Mouse (Mus musculus): ENCODE data around the gene Brd1. TPM values are rescaled to one million over a fixed set of nuclear protein-coding genes. Genes with fewer than 3 reads are reported as not detected.

Gene Brd1
- polyA plus RNA-seq, 1 experiment from 2014 or later, result 8.2 TPM

GRCm38 (mm10) chr15:88704284-88704683, 29.7 kb downstream of the Brd1 start:
- Histone ChIP-seq H3K4me3 (no peak overlapping the region), H3K4me2 (no peak overlapping the region), H3K9me3 (replicated peaks) (no peaks in the 10 kb centered on the region), H3K9ac (no peak overlapping the region), H3K36me3 (peaks cover 99% of the 10 kb centered on the region), H3K27ac (no peak overlapping the region), H3K27me3 (replicated peaks) (no peaks in the 10 kb centered on the region), H3K4me1 (no peaks in the 10 kb centered on the region)
- no peak for ATAC-seq
- 57% methylated on average over 1 of the region's 1 CpGs for WGBS (ENCODE audit: insufficient replicate concordance)

GRCm38 (mm10) chr15:88702501-88702900, 31.5 kb downstream of the Brd1 start:
- no peak for ATAC-seq
- Histone ChIP-seq H3K36me3 (peaks cover 99% of the 10 kb centered on the region), H3K9me3 (replicated peaks) (no peaks in the 10 kb centered on the region), H3K4me1 (no peaks in the 10 kb centered on the region), H3K9ac (no peak overlapping the region), H3K4me3 (no peak overlapping the region), H3K27me3 (replicated peaks) (no peaks in the 10 kb centered on the region), H3K27ac (no peak overlapping the region), H3K4me2 (no peak overlapping the region)
- 81% methylated on average over 3 of the region's 3 CpGs for WGBS (ENCODE audit: insufficient replicate concordance)

- H3K27me3 ChIP-seq (replicated peaks), result no peaks in the 10 kb centered on the region
- H3K27ac ChIP-seq, result no peak overlapping the region
- H3K9ac ChIP-seq, result no peak overlapping the region
- no peaks in the 10 kb centered on the region for H3K9me3 ChIP-seq (replicated peaks)
- no peak for ATAC-seq
- no peak overlapping the region for H3K4me2 ChIP-seq
- H3K36me3 ChIP-seq, result peaks cover 99% of the 10 kb centered on the region
- WGBS (ENCODE audit: insufficient replicate concordance), result 90% methylated on average over 18 of the region's 18 CpGs
- H3K4me1 ChIP-seq, result no peaks in the 10 kb centered on the region
- no peak overlapping the region for H3K4me3 ChIP-seq
Observed at GRCm38 (mm10) chr15:88700759-88701158, 33.3 kb downstream of the Brd1 start.

- H3K4me3 ChIP-seq, result no peak overlapping the region
- peaks cover 100% of the 10 kb centered on the region for H3K36me3 ChIP-seq
- H3K4me2 ChIP-seq, result no peak overlapping the region
- H3K9me3 ChIP-seq (replicated peaks), result no peaks in the 10 kb centered on the region
- no peak for ATAC-seq
- WGBS (ENCODE audit: insufficient replicate concordance), result 85% methylated on average over 5 of the region's 5 CpGs
- H3K4me1 ChIP-seq, result no peaks in the 10 kb centered on the region
- no peak overlapping the region for H3K9ac ChIP-seq
- no peaks in the 10 kb centered on the region for H3K27me3 ChIP-seq (replicated peaks)
- H3K27ac ChIP-seq, result no peak overlapping the region
Observed at GRCm38 (mm10) chr15:88699508-88699907, 34.5 kb downstream of the Brd1 start.

GRCm38 (mm10) chr15:88697586-88697985, 36.4 kb downstream of the Brd1 start:
- no peak overlapping the region for H3K27ac ChIP-seq
- peaks cover 99% of the 10 kb centered on the region for H3K36me3 ChIP-seq
- WGBS (ENCODE audit: insufficient replicate concordance), result 75% methylated on average over 5 of the region's 5 CpGs
- no peak overlapping the region for H3K4me2 ChIP-seq
- no peaks in the 10 kb centered on the region for H3K4me1 ChIP-seq
- H3K9me3 ChIP-seq (replicated peaks), result no peaks in the 10 kb centered on the region
- no peaks in the 10 kb centered on the region for H3K27me3 ChIP-seq (replicated peaks)
- ATAC-seq, result no peak
- H3K4me3 ChIP-seq, result no peak overlapping the region
- no peak overlapping the region for H3K9ac ChIP-seq

GRCm38 (mm10) chr15:88696055-88696454, 38.0 kb downstream of the Brd1 start:
- no peaks in the 10 kb centered on the region for H3K27me3 ChIP-seq (replicated peaks)
- WGBS (ENCODE audit: insufficient replicate concordance), result 89% methylated on average over 7 of the region's 7 CpGs
- no peak overlapping the region for H3K9ac ChIP-seq
- H3K27ac ChIP-seq, result no peak overlapping the region
- no peaks in the 10 kb centered on the region for H3K9me3 ChIP-seq (replicated peaks)
- no peaks in the 10 kb centered on the region for H3K4me1 ChIP-seq
- no peak for ATAC-seq
- no peak overlapping the region for H3K4me2 ChIP-seq
- peaks cover 99% of the 10 kb centered on the region for H3K36me3 ChIP-seq
- H3K4me3 ChIP-seq, result no peak overlapping the region

GRCm38 (mm10) chr15:88694033-88694432, 40.0 kb downstream of the Brd1 start:
- Histone ChIP-seq H3K27me3 (replicated peaks) (no peaks in the 10 kb centered on the region), H3K9me3 (replicated peaks) (no peaks in the 10 kb centered on the region), H3K4me1 (no peaks in the 10 kb centered on the region), H3K36me3 (peaks cover 99% of the 10 kb centered on the region), H3K27ac (no peak overlapping the region), H3K4me3 (no peak overlapping the region), H3K4me2 (no peak overlapping the region), H3K9ac (no peak overlapping the region)
- WGBS (ENCODE audit: insufficient replicate concordance), result 78% methylated on average over 5 of the region's 5 CpGs
- no peak for ATAC-seq

GRCm38 (mm10) chr15:88692720-88693119, 41.3 kb downstream of the Brd1 start:
- WGBS (ENCODE audit: insufficient replicate concordance), result 85% methylated on average over 9 of the region's 9 CpGs
- H3K4me2 ChIP-seq, result no peak overlapping the region
- peaks cover 99% of the 10 kb centered on the region for H3K36me3 ChIP-seq
- H3K4me3 ChIP-seq, result no peak overlapping the region
- ATAC-seq, result no peak
- H3K27me3 ChIP-seq (replicated peaks), result no peaks in the 10 kb centered on the region
- H3K27ac ChIP-seq, result no peak overlapping the region
- H3K9ac ChIP-seq, result no peak overlapping the region
- H3K4me1 ChIP-seq, result no peaks in the 10 kb centered on the region
- H3K9me3 ChIP-seq (replicated peaks), result no peaks in the 10 kb centered on the region

- Histone ChIP-seq H3K4me2 (no peak overlapping the region), H3K27me3 (replicated peaks) (no peaks in the 10 kb centered on the region), H3K36me3 (peaks cover 98% of the 10 kb centered on the region), H3K27ac (no peak overlapping the region), H3K9ac (no peak overlapping the region), H3K4me1 (no peaks in the 10 kb centered on the region), H3K4me3 (no peak overlapping the region), H3K9me3 (replicated peaks) (no peaks in the 10 kb centered on the region)
- no peak for ATAC-seq
- 91% methylated on average over 12 of the region's 12 CpGs for WGBS (ENCODE audit: insufficient replicate concordance)
Observed at GRCm38 (mm10) chr15:88691129-88691528, 42.9 kb downstream of the Brd1 start.

GRCm38 (mm10) chr15:88688120-88688519, 45.9 kb downstream of the Brd1 start:
- ATAC-seq, result no peak

GRCm38 (mm10) chr15:88686725-88687124, 47.3 kb downstream of the Brd1 start:
- H3K4me3 ChIP-seq, result no peak overlapping the region
- no peak overlapping the region for H3K4me2 ChIP-seq
- H3K4me1 ChIP-seq, result no peaks in the 10 kb centered on the region
- ATAC-seq, result no peak
- H3K36me3 ChIP-seq, result peaks cover 73% of the 10 kb centered on the region
- 78% methylated on average over 5 of the region's 5 CpGs for WGBS (ENCODE audit: insufficient replicate concordance)
- H3K9me3 ChIP-seq (replicated peaks), result no peaks in the 10 kb centered on the region
- no peaks in the 10 kb centered on the region for H3K27me3 ChIP-seq (replicated peaks)
- H3K9ac ChIP-seq, result no peak overlapping the region
- no peak overlapping the region for H3K27ac ChIP-seq

More at GRCm38 (mm10) chr15:88688120-88688519, 45.9 kb downstream of the Brd1 start:
- H3K4me2 ChIP-seq, result no peak overlapping the region
- H3K9me3 ChIP-seq (replicated peaks), result no peaks in the 10 kb centered on the region
- no peak overlapping the region for H3K9ac ChIP-seq
- no peaks in the 10 kb centered on the region for H3K4me1 ChIP-seq
- H3K27ac ChIP-seq, result no peak overlapping the region
- no peak overlapping the region for H3K4me3 ChIP-seq
- 91% methylated on average over 10 of the region's 10 CpGs for WGBS (ENCODE audit: insufficient replicate concordance)
- H3K36me3 ChIP-seq, result peaks cover 86% of the 10 kb centered on the region
- H3K27me3 ChIP-seq (replicated peaks), result no peaks in the 10 kb centered on the region

GRCm38 (mm10) chr15:88684039-88684438, 50.0 kb downstream of the Brd1 start:
- Histone ChIP-seq H3K27me3 (replicated peaks) (no peaks in the 10 kb centered on the region), H3K27ac (no peak overlapping the region), H3K9me3 (replicated peaks) (no peaks in the 10 kb centered on the region), H3K4me3 (no peak overlapping the region), H3K4me1 (no peaks in the 10 kb centered on the region), H3K9ac (no peak overlapping the region), H3K4me2 (no peak overlapping the region), H3K36me3 (peaks cover 46% of the 10 kb centered on the region)
- no peak for ATAC-seq
- WGBS (ENCODE audit: insufficient replicate concordance), result 74% methylated on average over 6 of the region's 6 CpGs

- H3K27me3 ChIP-seq (replicated peaks), result no peaks in the 10 kb centered on the region
- WGBS (ENCODE audit: insufficient replicate concordance), result 56% methylated on average over 5 of the region's 5 CpGs
Observed at GRCm38 (mm10) chr15:88680931-88681330, 53.1 kb downstream of the Brd1 start.

More at GRCm38 (mm10) chr15:88680931-88681330, 53.1 kb downstream of the Brd1 start:
- no peak overlapping the region for H3K9ac ChIP-seq
- H3K36me3 ChIP-seq, result peaks cover 16% of the 10 kb centered on the region
- H3K4me1 ChIP-seq, result no peaks in the 10 kb centered on the region
- no peak overlapping the region for H3K27ac ChIP-seq
- H3K9me3 ChIP-seq (replicated peaks), result no peaks in the 10 kb centered on the region
- no peak for ATAC-seq
- no peak overlapping the region for H3K4me2 ChIP-seq
- no peak overlapping the region for H3K4me3 ChIP-seq

All from liver, embryonic 12.5 days (tissue).